Mouse (Mus musculus) erythroblast, embryonic 14.5 days (primary cell): ENCODE measurements around the gene Nrxn3.

Experiments
- GATA1 ChIP-seq: IDR thresholded peaks from 2 replicates; pipeline ENCODE4 v1.6.1; 2012; ENCODE audit warnings: low read length, inconsistent platforms, mixed read lengths
- TAL1 ChIP-seq: IDR thresholded peaks from 3 replicates; pipeline ENCODE4 v1.6.1; 2012; ENCODE audit warnings: low read length, inconsistent platforms, mixed read lengths

GRCm38 (mm10) chr12:88993788-88994187 lies 271.1 kb downstream of the Nrxn3 start:
- TF ChIP-seq TAL1 = no peak
- TF ChIP-seq GATA1 = no peak
